Mouse (Mus musculus): Measurements from ENCODE around the gene Cfap97d2.

DNA sequence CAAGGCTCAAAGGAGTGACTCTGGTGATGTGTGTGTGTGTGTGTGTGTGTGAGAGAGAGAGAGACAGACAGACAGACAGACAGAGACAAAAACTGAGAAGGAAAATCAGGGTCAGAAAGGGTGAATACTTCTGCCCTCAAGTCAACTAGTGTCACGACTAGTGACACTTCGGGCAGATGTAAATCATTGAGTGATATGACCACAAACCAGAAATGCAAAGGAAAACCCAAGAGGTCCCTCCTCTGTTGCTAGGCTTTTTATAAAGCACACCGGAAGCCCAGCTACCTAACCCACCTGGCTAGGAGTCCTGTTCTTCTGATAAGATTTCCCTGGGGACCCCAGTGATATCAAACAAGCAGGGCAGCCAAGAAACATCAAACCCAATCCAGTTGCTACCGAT is 30.6 kb upstream of the Cfap97d2 start:
- no peak for TF ChIP-seq CTCF (IDR thresholded peaks at IDR 0.05; ENCODE audit: low read depth)
- TF ChIP-seq EP300 (IDR thresholded peaks at IDR 0.05; ENCODE audit: low read depth) = no peak

Data from heart, postnatal 0 days (tissue).